Mouse (Mus musculus): Measurements from ENCODE around the gene Stat6.

Stat6 gene

GRCm38 (mm10) chr10:127710331-127710730 is 67.5 kb downstream of the Stat6 start:
- no peak for DNase-seq (ENCODE audit: extremely low spot score, low read depth, low spot score)

All from hindlimb bud, embryonic 11.5 days (tissue).